Mouse (Mus musculus): ENCODE data around the gene Chpf2.

DNA sequence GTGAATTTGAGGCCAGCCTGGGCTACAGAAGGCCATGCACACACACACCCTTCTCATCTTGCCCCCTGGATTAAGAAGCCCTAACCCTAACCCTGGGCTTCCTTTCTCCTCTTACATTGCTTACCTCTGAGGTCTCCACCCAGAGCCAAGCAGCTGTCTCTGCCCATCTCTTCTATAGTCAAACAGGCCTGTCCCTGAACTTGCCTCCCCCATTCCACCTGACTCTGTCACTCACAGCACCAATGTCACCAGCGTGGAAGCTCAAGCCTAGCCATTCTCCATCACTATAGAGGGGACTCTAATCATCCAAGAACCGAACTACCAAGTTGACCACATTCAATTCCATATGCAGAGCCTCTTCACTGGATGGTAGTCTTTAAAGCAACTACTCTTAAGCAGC, 13.7 kb downstream of the Chpf2 start:
- TF ChIP-seq CTCF (IDR thresholded peaks at IDR 0.05; ENCODE audit: low read depth, low read length) (no peak), GATA1 (IDR thresholded peaks at IDR 0.05; ENCODE audit: borderline replicate concordance, low read length) (no peak), TAL1 (conservative IDR thresholded peaks at IDR 0.05; ENCODE audit: low read depth, low read length) (no peak)

All from G1E (cell line).